Mouse (Mus musculus) midbrain, embryonic 12.5 days (tissue): ENCODE measurements around the gene Wdr43. TPM values are rescaled to one million over a fixed set of nuclear protein-coding genes. Genes with fewer than 3 reads are reported as not detected.

Experiments
- polyA plus RNA-seq: library from polyadenylated mRNA; unstranded; fragments of >200 nt; fragmentation: Nextera tagmentation; extraction: Ambion mirVana; gene quantifications from 2 replicates; pipeline ENCODE4 v1.2.1, GENCODE M21; 2016

Wdr43 gene
- polyA plus RNA-seq, 1 experiment from 2014 or later: 71.7 TPM

Other genes starting within 250 kb of the Wdr43 start
- 4.9 and 5.3 TPM in 2 replicates for gene Gm4707, start 156.0 kb upstream of the Wdr43 start, polyA plus RNA-seq
- gene Smchd1, start 140.6 kb upstream of the Wdr43 start, polyA plus RNA-seq: 65.4 and 76.8 TPM in 2 replicates
- 44.7 and 46.0 TPM in 2 replicates for gene Ndc80, start 89.0 kb upstream of the Wdr43 start, polyA plus RNA-seq
- gene Spdya, start 63.8 kb upstream of the Wdr43 start, polyA plus RNA-seq: 1.1 and 2.0 TPM in 2 replicates
- 0.14 TPM in 1 of 2 replicates, not detected in the other for gene Togaram2, start 57.4 kb downstream of the Wdr43 start, polyA plus RNA-seq
- gene Pcare, start 137.0 kb downstream of the Wdr43 start, polyA plus RNA-seq: not detected in 2 replicates
- 6.6 and 8.6 TPM in 2 replicates for gene Clip4, start 152.6 kb downstream of the Wdr43 start, polyA plus RNA-seq